Comparison of ENCODE assay signal across 8 mouse cellular contexts in genomic region chr2:62047504-62048005, GRCm38 (mm10). TPM values are rescaled to one million over a fixed set of nuclear protein-coding genes. Genes with fewer than 3 reads are reported as not detected.
A peak's percentile ranks its signal among the peaks of the same experiment; 100 is the strongest.
DNase-seq lines count a peak whose midpoint lies in the region; ATAC-seq and TF ChIP-seq lines count a peak whose summit lies in the region.

No protein-coding gene starts in this region.

- peak overlapping the region; percentile 74 for H3K4me3 ChIP-seq in megakaryocyte, embryonic 14.5 days (replicated peaks)
- H3K4me3 ChIP-seq in hindbrain, embryonic 11.5 days (ENCODE audit: low read depth, low read length): peak overlapping the region; percentile 45
- H3K4me3 ChIP-seq in olfactory bulb, adult 2 months (ENCODE audit: insufficient read depth, low read depth, low read length): peak overlapping the region; percentile 70
- no peak overlapping the region for H3K4me3 ChIP-seq in lung, adult 2 months (replicated peaks; ENCODE audit: extremely low read depth, low read depth, low read length)

- H3K27ac ChIP-seq in hindbrain, embryonic 11.5 days (ENCODE audit: low read depth, low read length): peak overlapping the region; percentile 12; the same call in 1 of the 2 replicates
- H3K27ac ChIP-seq in olfactory bulb, adult 2 months (ENCODE audit: insufficient read depth, low read depth, low read length): peak overlapping the region; percentile 92

- no peaks in the 10 kb centered on the region for H3K36me3 ChIP-seq in megakaryocyte, embryonic 14.5 days (replicated peaks; ENCODE audit: low read length)
- no peaks in the 10 kb centered on the region for H3K36me3 ChIP-seq in hindbrain, embryonic 11.5 days (ENCODE audit: control insufficient read depth, insufficient read depth, low read length)

- peak; percentile 78 for DNase-seq in embryo, embryonic 10.5 days (ENCODE audit: low spot score)
- DNase-seq in hindbrain, embryonic 11.5 days (ENCODE audit: low spot score): peak; percentile 69
- peak; percentile 64 for DNase-seq in left cerebral cortex, postnatal 4 days
- DNase-seq in urinary bladder, postnatal 14 days (ENCODE audit: low spot score): no peak
- DNase-seq in lung, adult 2 months: no peak

- WGBS in hindbrain, embryonic 11.5 days: 4% methylated on average over 14 of the region's 14 CpGs
- WGBS in olfactory bulb, adult 2 months: under 1% methylated on average over 14 of the region's 14 CpGs
- WGBS in lung, adult 2 months: 4% methylated on average over 14 of the region's 14 CpGs

- ATAC-seq in megakaryocyte, adult 5-6 weeks (ENCODE audit: poor library complexity, severe bottlenecking): no peak
- ATAC-seq in hindbrain, embryonic 11.5 days (ENCODE audit: low FRiP score): peak; percentile 90

- intact Hi-C loops in left cerebral cortex, postnatal 4 days (cut with DNase I): no loop called here

- H3K9me3 ChIP-seq in megakaryocyte, embryonic 14.5 days: no peaks in the 10 kb centered on the region
- H3K9me3 ChIP-seq in hindbrain, embryonic 11.5 days (ENCODE audit: control insufficient read depth, low read length): no peaks in the 10 kb centered on the region

- no peak for TF ChIP-seq POLR2A in olfactory bulb, adult 2 months (IDR thresholded peaks at IDR 0.05; ENCODE audit: insufficient read depth, low read depth, low read length)
- TF ChIP-seq POLR2A in lung, adult 2 months (IDR thresholded peaks at IDR 0.05; ENCODE audit: borderline replicate concordance, extremely low read depth, low read depth, low read length): no peak

- peak overlapping the region; percentile 56 for H3K4me2 ChIP-seq in hindbrain, embryonic 11.5 days (replicated peaks; ENCODE audit: low read depth, low read length)

- no peak for TF ChIP-seq CTCF in olfactory bulb, adult 2 months (IDR thresholded peaks at IDR 0.05; ENCODE audit: insufficient read depth, low read depth, low read length)
- no peak for TF ChIP-seq CTCF in lung, adult 2 months (IDR thresholded peaks at IDR 0.05; ENCODE audit: insufficient read depth, low read length)

- peaks cover 7% of the 10 kb centered on the region; the same call in 1 of the 2 replicates for H3K4me1 ChIP-seq in megakaryocyte, embryonic 14.5 days
- 0 out of 2 replicates have a peak, but pooled peaks cover 2% of the 10 kb centered on the region for H3K4me1 ChIP-seq in hindbrain, embryonic 11.5 days (replicated peaks; ENCODE audit: control insufficient read depth, insufficient read depth, low read length)
- H3K4me1 ChIP-seq in olfactory bulb, adult 2 months (ENCODE audit: control insufficient read depth, insufficient read depth, low read length): no peaks in the 10 kb centered on the region
- H3K4me1 ChIP-seq in lung, adult 2 months (ENCODE audit: control insufficient read depth, insufficient read depth, low read length): no peaks in the 10 kb centered on the region

- H3K9ac ChIP-seq in hindbrain, embryonic 11.5 days (ENCODE audit: low read depth, low read length): peak overlapping the region; percentile 31

- peaks cover 15% of the 10 kb centered on the region for H3K27me3 ChIP-seq in megakaryocyte, embryonic 14.5 days (replicated peaks)
- no peaks in the 10 kb centered on the region for H3K27me3 ChIP-seq in hindbrain, embryonic 11.5 days (ENCODE audit: control insufficient read depth, insufficient read depth, low read length)

RNA-seq across cellular contexts. Expression of gene Slc4a10, which starts 1.3 kb away (rescaled TPM):
- polyA plus RNA-seq in megakaryocyte, embryonic 14.5 days (2012; ENCODE audit: insufficient read depth, low replicate concordance): not detected in 2 replicates
- total RNA-seq in megakaryocyte, adult 5-6 weeks (2015): not detected in 2 replicates
- not detected in 2 replicates for total RNA-seq in megakaryocyte, adult 5-6 weeks (2017)
- 2.3 and 2.7 TPM in 2 replicates for polyA plus RNA-seq in hindbrain, embryonic 11.5 days (2014; fragmentation: Nextera tagmentation; extraction: Ambion mirVana)
- 10 to 100 TPM; 78.8 to 80.1 TPM for total RNA-seq in left cerebral cortex, postnatal 4 days (2021)
- 148 TPM in 1 of 2 replicates, not detected in the other for polyA plus RNA-seq in olfactory bulb, adult 2 months (2012; ENCODE audit: insufficient read depth, insufficient read length, low replicate concordance, missing spikeins)
- not detected in 2 replicates for polyA plus RNA-seq in lung, adult 2 months (2012; rRNA removed)

Comparison
In these comparisons a context has a peak if more than half of its experiments do, and no peak if none do; other contexts are left out.
1. DNase-seq: peak in embryo, embryonic 10.5 days (single experiment), hindbrain, embryonic 11.5 days (single experiment) and left cerebral cortex, postnatal 4 days (single experiment); none in urinary bladder, postnatal 14 days (single experiment) and lung, adult 2 months (single experiment).